Mouse (Mus musculus) hindbrain, embryonic 14.5 days (tissue): ENCODE results near the gene Tead1. TPM values are rescaled to one million over a fixed set of nuclear protein-coding genes. Genes with fewer than 3 reads are reported as not detected.

Experiments
- microRNA-seq: library from miRNA; unstranded; fragments of <30 nt; microRNA quantifications from one replicate; pipeline ENCODE4, GENCODE M21; 2016
- polyA plus RNA-seq: library from polyadenylated mRNA; unstranded; fragments of >200 nt; fragmentation: Nextera tagmentation; extraction: Ambion mirVana; gene quantifications from 2 replicates; pipeline ENCODE4 v1.2.1, GENCODE M21; 2014

Tead1 gene
- polyA plus RNA-seq, 1 experiment from 2014 or later: 16.0 TPM

Small RNAs within 50 kb of the gene (microRNA-seq; reads per million reads assigned to microRNA genes)
- gene Gm44462: not detected
